Mouse (Mus musculus) midbrain, embryonic 15.5 days (tissue): ENCODE measurements around the gene Tspoap1. TPM values are rescaled to one million over a fixed set of nuclear protein-coding genes. Genes with fewer than 3 reads are reported as not detected.

ENCODE experiments used
- ATAC-seq: fragments of 200-750 bp; cut with Nextera tagmentation; replicated peaks from 2 replicates; pipeline ENCODE4 v1.8.0; 2017; ENCODE audit warnings: moderate TSS enrichment
- H3K27ac ChIP-seq: fragments of 300-500 bp; sonication (generic); 2 replicates; pipeline ENCODE4 v1.5.1; 2015; ENCODE audit warnings: mild to moderate bottlenecking, inconsistent platforms
- H3K27me3 ChIP-seq: fragments of 300-500 bp; sonication (generic); replicated peaks from 2 replicates; pipeline ENCODE4 v1.6.1; 2015; ENCODE audit warnings: inconsistent platforms
- H3K36me3 ChIP-seq: fragments of 300-500 bp; sonication (generic); replicated peaks from 2 replicates; pipeline ENCODE4 v1.6.1; 2015; ENCODE audit warnings: inconsistent platforms
- H3K4me1 ChIP-seq: fragments of 300-500 bp; sonication (generic); 2 replicates; pipeline ENCODE4 v1.6.1; 2015; ENCODE audit warnings: inconsistent platforms
- H3K4me2 ChIP-seq: fragments of 300-500 bp; sonication (generic); 2 replicates; pipeline ENCODE4 v1.6.1; 2015; ENCODE audit warnings: inconsistent platforms, mild to moderate bottlenecking, moderate library complexity
- H3K4me3 ChIP-seq: fragments of 300-500 bp; sonication (generic); 2 replicates; pipeline ENCODE4 v1.5.1; 2015; ENCODE audit warnings: mild to moderate bottlenecking, inconsistent platforms
- H3K9ac ChIP-seq: fragments of 300-500 bp; sonication (generic); 2 replicates; pipeline ENCODE4 v1.6.1; 2015; ENCODE audit warnings: mild to moderate bottlenecking, inconsistent platforms
- H3K9me3 ChIP-seq: fragments of 300-500 bp; sonication (generic); 2 replicates; pipeline ENCODE4 v1.6.1; 2016; ENCODE audit warnings: inconsistent platforms
- whole genome bisulfite sequencing: fragments of 180-500 bp; shearing (Covaris S2); methylation state at CpG from one replicate; pipeline ENCODE4 v1.1.7; 2015; ENCODE audit warnings: mixed read lengths; 5-methylcytosine and 5-hydroxymethylcytosine counted together
- polyA plus RNA-seq: library from polyadenylated mRNA; unstranded; fragments of >200 nt; fragmentation: Nextera tagmentation; extraction: Ambion mirVana; gene quantifications from 2 replicates; pipeline ENCODE4 v1.2.1, GENCODE M21; 2015

Gene Tspoap1
- polyA plus RNA-seq, 1 experiment from 2014 or later = 72.5 TPM

DNA sequence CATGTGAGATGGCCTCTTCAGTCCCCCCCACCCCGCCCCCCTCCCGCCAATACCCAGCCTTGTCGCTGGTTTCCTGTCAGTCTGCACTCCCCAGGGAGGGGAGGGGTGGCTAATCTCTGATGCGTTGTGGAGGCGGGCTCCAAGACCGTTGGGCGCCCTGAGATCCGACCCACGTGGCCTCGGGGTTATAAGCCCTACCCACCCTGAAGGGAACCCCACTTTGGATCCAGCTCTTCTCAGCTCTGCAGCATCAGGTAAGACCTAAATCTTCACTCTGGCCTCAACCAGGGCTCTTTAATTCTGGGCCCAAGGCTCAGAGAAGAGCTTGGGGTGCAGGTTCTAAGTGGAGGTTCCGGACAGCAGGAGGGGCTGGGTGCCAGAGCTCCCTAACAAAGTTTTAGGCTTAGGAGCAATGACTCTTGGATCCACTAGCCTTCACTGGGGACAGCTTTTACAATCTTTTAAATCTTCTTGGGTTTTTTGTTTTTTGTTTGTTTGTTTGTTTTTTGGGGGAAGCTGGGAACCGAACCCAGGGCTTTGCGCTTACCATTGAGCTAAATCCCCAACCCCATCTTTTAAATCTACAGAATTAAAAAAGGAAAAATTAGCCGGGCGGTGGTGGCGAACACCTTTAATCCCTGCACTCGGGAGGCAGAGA is 4.9 kb upstream of the Tspoap1 start:
- H3K27ac ChIP-seq = no peak overlapping the region
- no peak overlapping the region for H3K4me3 ChIP-seq
- no peak overlapping the region for H3K4me2 ChIP-seq
- no peak for ATAC-seq
- H3K4me1 ChIP-seq = peaks cover 11% of the 10 kb centered on the region
- no peak overlapping the region for H3K9ac ChIP-seq
- no peaks in the 10 kb centered on the region for H3K27me3 ChIP-seq
- no peaks in the 10 kb centered on the region for H3K36me3 ChIP-seq
- H3K9me3 ChIP-seq = no peaks in the 10 kb centered on the region
- WGBS = 78% methylated on average over 17 of the region's 17 CpGs

DNA sequence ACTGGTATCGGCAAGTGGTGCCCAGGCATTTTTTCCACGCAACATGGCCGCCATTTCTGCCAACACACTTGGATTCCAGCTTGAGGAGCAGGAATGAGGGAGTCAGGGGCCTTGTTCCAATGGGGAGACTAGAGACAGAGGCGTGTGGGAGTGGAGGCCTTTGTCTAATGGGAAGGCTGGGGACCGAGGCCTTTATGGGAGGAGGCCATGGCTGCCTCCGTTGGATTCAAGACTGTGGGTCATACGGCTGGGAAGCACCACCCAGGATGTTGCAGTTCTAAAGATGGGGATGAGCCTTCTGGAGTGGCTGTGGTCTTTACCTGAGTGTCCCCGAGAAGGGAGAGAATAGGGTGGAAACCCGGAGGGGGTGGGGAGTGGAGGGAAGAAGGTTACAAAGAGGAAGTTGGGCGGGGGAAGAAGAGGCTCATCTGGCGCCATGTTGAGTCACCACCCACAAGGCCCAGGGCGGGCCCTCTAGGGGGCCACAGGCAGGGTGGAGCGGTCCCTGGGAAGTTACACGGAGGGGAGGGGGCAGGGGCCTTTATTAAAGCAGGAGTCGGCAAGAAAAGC is 4.0 kb upstream of the Tspoap1 start:
- H3K27ac ChIP-seq = no peak overlapping the region
- no peaks in the 10 kb centered on the region for H3K36me3 ChIP-seq
- 84% methylated on average over 15 of the region's 15 CpGs for WGBS
- no peak overlapping the region for H3K9ac ChIP-seq
- H3K4me2 ChIP-seq = no peak overlapping the region
- no peak for ATAC-seq
- no peaks in the 10 kb centered on the region for H3K27me3 ChIP-seq
- H3K9me3 ChIP-seq = no peaks in the 10 kb centered on the region
- no peak overlapping the region for H3K4me3 ChIP-seq
- peaks cover 19% of the 10 kb centered on the region for H3K4me1 ChIP-seq

DNA sequence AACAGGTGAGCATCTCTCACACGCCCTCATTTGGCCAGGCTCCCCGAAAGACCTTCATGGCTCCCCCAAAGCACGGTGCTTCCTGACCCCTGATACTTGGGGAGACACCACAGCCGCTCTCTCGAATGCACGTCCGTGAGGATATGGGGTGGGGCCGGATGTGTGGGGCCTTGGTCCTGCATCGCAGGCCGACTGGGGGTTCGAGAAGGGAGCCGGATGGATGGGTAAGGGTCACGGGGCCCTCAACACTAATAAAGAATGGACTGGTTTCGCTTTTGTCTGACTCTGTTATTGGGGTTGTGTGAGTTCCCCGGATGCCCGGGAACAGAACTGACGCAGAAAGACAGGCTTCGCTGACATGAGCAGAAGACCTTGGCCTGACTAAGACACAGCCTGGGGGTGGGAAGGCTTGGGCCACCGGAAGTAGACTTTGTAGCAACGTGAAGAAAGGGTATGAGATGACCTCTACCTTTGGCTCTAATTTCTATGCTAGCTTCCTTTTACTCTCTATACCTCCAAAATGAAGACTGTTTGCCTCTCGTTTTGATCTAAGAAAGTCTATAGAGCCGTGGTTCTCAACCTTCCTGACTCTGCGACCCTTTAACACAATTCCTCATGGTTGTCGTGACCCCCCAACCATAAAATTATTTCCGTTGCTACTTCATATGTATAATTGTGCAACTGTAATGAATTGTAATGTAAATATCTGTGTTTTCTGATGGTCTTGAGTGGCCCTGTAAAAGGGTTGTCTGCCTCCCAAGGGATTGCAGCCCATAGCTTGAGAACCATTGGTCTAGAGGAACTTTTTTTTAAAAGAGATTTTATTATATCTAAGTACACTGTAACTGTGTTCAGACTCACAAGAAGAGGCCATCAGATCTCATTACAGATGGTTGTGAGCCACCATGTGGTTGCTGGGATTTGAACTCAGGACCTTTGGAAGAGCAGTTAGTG is 3.1 kb upstream of the Tspoap1 start:
- WGBS = 88% methylated on average over 25 of the region's 25 CpGs
- Histone ChIP-seq H3K36me3 (no peaks in the 10 kb centered on the region), H3K4me2 (no peak overlapping the region), H3K27ac (no peak overlapping the region), H3K4me1 (peaks cover 28% of the 10 kb centered on the region), H3K27me3 (no peaks in the 10 kb centered on the region), H3K9me3 (no peaks in the 10 kb centered on the region), H3K9ac (no peak overlapping the region), H3K4me3 (no peak overlapping the region)
- ATAC-seq = no peak

DNA sequence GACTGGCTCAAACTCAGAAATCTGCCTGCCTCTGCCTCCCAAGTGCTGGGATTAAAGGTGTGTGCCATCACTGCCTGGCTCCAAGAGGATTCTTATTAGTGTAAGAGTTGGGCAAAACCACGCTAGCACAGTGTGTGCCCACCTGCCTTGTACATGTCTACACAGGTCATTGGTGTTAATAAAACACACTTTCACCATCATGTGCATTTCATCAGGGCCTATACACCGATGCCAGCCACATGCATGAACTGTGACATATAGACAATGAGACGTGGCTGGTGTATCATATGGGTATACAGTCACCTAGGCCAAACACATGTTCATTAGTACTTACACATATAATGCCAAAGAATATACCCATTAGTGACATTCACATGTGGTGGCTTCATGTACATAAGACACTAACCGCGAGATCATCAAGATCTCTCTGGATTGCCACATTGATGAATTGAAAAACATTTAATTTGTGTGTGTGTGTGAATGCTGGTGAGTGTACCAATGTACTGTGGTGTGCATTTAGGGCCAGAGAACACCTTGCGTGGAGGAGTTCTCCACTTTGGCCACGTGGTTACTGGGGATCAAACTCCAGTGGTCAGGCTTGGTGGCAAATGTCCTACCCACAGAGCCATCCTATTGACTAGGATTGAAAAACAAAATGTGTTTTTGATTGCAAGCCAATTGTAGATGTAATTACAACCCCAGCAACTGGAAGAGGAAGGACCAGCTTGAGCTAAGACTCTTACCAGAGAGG is 2.0 kb upstream of the Tspoap1 start:
- no peaks in the 10 kb centered on the region for H3K9me3 ChIP-seq
- no peaks in the 10 kb centered on the region for H3K36me3 ChIP-seq
- peaks cover 39% of the 10 kb centered on the region for H3K4me1 ChIP-seq
- H3K27me3 ChIP-seq = no peaks in the 10 kb centered on the region
- WGBS = 78% methylated on average over 7 of the region's 7 CpGs
- no peak overlapping the region for H3K9ac ChIP-seq
- no peak overlapping the region for H3K27ac ChIP-seq
- H3K4me2 ChIP-seq = no peak overlapping the region
- no peak for ATAC-seq
- H3K4me3 ChIP-seq = no peak overlapping the region

DNA sequence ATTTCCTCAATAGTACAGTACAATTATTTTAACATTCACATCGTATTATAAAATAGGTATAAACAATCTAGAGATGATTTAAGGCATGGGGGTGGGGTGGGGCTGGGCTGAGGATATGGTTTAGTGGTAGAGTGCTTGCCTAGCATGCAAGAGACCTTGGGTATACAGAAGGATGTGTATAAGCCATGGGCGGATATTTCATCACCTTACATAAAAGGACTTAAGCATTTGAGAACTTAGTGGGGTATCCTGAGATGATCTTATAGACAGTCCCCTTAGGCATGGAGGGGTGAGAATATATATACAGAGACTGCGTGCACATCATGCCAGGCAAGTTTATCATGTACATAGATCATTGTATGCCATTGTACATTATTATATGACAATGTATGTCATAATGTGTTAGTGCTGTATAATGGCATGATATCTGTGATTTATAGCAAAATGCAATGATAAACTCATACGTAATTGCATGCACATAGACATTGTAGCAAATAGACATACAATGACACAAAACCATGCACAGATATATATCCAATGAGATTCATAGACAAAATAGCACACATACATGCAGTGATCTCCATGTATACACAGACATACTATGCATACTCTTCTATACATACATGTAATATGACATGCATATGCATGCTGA is 1.3 kb upstream of the Tspoap1 start:
- WGBS = 77% methylated on average over 4 of the region's 4 CpGs
- H3K9ac ChIP-seq = no peak overlapping the region
- peak overlapping the region; percentile 95; the same call in 1 of the 2 replicates for H3K27ac ChIP-seq
- peaks cover 41% of the 10 kb centered on the region for H3K4me1 ChIP-seq
- ATAC-seq = no peak
- peak overlapping the region; percentile 63; the same call in 1 of the 2 replicates for H3K4me3 ChIP-seq
- no peak overlapping the region for H3K4me2 ChIP-seq
- H3K27me3 ChIP-seq = no peaks in the 10 kb centered on the region
- H3K9me3 ChIP-seq = no peaks in the 10 kb centered on the region
- no peaks in the 10 kb centered on the region for H3K36me3 ChIP-seq

DNA sequence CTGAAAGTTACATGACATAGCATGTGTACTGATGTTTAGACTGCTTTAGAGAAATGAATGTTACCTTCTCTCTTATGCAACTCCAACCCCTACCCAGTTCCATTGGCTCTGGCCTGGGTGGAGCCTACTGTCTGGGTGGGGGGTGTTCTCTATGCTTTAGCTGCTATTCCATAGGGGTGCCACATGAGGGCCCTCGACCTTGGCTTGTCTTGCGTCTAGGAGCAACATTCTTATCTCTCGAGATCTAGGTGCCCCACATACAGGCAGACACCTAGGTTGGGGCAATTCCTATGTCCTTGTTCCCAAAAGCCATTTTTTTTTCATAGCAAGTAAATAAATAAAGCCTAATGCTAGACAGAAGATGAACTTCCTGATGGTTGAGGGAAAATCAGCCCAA is 734 bp upstream of the Tspoap1 start:
- Histone ChIP-seq H3K9ac (peak overlapping the region; percentile 74), H3K36me3 (no peaks in the 10 kb centered on the region), H3K4me1 (peaks cover 42% of the 10 kb centered on the region), H3K9me3 (no peaks in the 10 kb centered on the region), H3K27me3 (no peaks in the 10 kb centered on the region), H3K4me3 (peak overlapping the region; percentile 63), H3K4me2 (peak overlapping the region; percentile 91), H3K27ac (peak overlapping the region; percentile 95)
- no peak for ATAC-seq
- WGBS = 3% methylated on average over 3 of the region's 3 CpGs

DNA sequence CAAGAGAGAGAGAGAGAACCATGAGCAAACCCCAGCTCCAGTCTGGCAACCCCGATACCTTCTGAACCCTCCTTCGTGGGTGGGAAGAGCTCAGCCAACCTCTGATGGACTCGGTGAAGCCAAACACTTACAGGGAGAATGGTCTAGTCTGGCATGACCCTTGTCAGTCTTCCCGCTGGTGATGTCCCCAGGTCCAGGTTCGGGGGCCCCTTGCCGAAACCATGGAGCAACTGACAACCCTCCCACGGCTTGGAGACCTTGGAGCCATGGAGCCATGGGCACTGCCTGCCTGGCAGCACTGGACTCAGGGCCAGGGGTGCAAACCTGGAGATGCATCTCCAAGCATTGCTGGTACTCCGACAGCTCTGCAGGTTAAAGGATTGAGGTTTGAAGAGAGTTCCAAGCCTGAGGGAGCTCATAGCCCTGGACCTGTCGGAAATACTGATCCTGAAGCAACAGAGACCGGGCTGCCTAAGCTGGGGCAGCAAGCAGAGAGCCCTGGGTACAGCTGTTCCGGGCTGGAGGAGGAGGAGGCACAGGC is 910 bp downstream of the Tspoap1 start:
- H3K9me3 ChIP-seq = no peaks in the 10 kb centered on the region
- peak overlapping the region; percentile 91 for H3K4me2 ChIP-seq
- peak overlapping the region; percentile 63 for H3K4me3 ChIP-seq
- no peaks in the 10 kb centered on the region for H3K36me3 ChIP-seq
- H3K27ac ChIP-seq = peak overlapping the region; percentile 95
- no peaks in the 10 kb centered on the region for H3K27me3 ChIP-seq
- 50% methylated on average over 11 of the region's 11 CpGs for WGBS
- H3K4me1 ChIP-seq = peaks cover 57% of the 10 kb centered on the region
- no peak for ATAC-seq
- peak overlapping the region; percentile 74 for H3K9ac ChIP-seq

DNA sequence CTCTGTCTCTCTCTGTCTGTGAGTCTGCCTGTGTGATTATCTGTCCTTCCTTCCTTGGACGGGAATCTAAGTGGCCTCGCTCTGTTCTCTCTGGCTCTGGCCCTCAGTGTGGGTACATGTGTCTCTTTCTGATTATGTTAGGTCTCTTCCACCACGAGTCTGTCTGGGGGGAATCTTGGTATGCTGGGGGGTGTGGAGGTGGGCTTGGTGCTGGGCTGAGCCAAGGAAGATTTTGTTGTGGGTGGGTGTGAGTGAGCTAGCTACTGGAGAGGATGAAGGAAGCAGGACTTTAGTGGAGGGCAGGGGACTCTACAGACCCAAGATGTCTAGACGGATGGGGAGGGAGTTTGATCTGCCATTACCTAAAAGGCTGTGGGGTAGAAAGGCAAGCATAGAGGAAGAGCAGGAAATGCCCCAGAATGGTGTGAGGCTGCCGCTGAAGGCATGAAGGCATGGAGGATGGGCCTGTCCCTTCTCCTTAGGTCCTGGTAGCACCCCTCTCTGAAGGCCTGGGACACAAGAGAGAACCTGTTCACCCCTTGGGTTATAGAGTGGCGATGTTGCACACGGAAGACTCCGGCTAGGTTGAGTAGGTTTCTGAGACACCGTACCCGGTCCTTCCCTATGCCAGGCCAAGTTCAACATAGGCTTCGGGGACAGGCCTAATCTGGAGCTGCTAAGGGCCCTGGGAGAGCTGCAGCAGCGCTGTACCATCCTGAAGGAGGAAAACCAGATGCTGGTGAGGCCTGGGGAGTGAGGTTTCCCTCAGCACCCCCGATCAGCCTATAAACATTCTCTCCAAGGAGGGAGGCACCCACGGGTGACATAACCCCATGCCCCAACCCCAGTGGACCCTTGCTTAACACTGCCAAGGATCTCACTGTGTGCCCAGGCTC is 1.7 kb downstream of the Tspoap1 start:
- WGBS = 77% methylated on average over 14 of the region's 14 CpGs
- no peak for ATAC-seq
- H3K4me3 ChIP-seq = peak overlapping the region; percentile 63

DNA sequence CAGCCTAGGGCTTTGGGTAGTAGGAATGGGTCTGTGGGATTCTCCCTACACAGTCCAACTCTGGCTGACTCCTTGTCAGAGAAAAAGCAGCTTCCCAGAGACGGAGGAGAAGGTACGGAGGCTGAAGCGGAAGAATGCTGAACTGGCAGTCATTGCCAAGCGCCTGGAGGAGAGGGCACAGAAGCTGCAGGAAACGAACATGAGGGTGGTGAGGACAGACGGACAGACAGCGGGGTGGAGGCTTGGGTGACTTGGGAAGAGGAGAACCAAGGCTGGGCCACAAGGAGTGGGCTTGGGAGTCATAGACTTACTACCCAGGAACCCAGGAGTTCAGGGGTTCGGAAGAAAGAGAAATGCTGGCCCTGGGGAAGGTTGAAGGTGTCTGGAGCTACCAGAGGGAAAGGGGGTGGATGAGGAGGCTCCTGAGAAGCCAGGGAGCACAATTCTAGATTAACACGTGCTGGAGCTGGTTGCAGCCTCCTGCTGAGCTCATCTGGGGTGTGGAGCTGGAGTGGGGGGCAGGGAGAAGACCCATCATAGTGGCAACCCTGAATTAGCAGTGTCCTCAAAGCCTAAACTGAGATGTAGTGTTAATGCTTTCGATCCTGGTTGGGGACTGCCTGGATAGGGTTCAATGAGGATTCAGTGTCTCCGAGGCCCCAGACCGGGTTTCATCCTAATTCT is 2.5 kb downstream of the Tspoap1 start:
- Histone ChIP-seq H3K27me3 (no peaks in the 10 kb centered on the region), H3K9me3 (no peaks in the 10 kb centered on the region), H3K9ac (peak overlapping the region; percentile 74), H3K4me3 (peak overlapping the region; percentile 63), H3K4me2 (peak overlapping the region; percentile 91), H3K27ac (peak overlapping the region; percentile 84), H3K4me1 (peaks cover 57% of the 10 kb centered on the region), H3K36me3 (no peaks in the 10 kb centered on the region)
- 38% methylated on average over 12 of the region's 12 CpGs for WGBS
- no peak for ATAC-seq

More for the DNA sequence above, 1.7 kb downstream of the Tspoap1 start:
- Histone ChIP-seq H3K4me1 (peaks cover 57% of the 10 kb centered on the region), H3K27ac (peak overlapping the region; percentile 2; the same call in 1 of the 2 replicates), H3K36me3 (no peaks in the 10 kb centered on the region), H3K27me3 (no peaks in the 10 kb centered on the region), H3K4me2 (peak overlapping the region; percentile 91), H3K9ac (peak overlapping the region; percentile 74), H3K9me3 (no peaks in the 10 kb centered on the region)

DNA sequence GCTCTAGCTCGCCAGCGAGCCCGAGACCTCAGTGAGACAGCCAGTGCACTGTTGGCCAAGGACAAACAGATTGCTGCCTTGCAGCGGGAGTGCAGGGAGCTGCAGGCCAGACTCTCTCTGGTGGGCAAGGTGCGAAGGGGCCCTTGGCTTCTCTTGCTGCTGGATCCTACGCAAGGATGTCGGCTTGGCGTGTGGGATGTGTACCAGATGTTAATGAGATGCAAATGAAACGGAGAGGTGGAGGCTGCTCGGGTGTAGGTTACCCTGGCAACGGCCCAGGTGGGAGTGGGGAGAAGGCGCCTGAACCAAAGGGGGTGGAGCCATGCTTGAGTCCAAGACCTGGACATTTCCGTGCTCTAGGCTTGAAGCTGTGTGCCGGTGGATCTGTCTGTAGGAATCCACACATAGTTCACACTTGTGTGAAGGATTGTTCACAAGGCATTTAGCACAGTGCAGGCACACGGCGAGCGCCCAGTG is 3.2 kb downstream of the Tspoap1 start:
- Histone ChIP-seq H3K4me1 (peaks cover 57% of the 10 kb centered on the region), H3K27me3 (no peaks in the 10 kb centered on the region), H3K4me3 (peak overlapping the region; percentile 63), H3K9me3 (no peaks in the 10 kb centered on the region), H3K4me2 (peak overlapping the region; percentile 91), H3K9ac (peak overlapping the region; percentile 74), H3K27ac (peak overlapping the region; percentile 84), H3K36me3 (0 out of 2 replicates have a peak, but pooled peaks cover 4% of the 10 kb centered on the region)
- WGBS = under 1% methylated on average over 17 of the region's 17 CpGs
- peak; percentile 69 for ATAC-seq
